Mouse (Mus musculus): ENCODE measurements around the gene Pold3.

DNA sequence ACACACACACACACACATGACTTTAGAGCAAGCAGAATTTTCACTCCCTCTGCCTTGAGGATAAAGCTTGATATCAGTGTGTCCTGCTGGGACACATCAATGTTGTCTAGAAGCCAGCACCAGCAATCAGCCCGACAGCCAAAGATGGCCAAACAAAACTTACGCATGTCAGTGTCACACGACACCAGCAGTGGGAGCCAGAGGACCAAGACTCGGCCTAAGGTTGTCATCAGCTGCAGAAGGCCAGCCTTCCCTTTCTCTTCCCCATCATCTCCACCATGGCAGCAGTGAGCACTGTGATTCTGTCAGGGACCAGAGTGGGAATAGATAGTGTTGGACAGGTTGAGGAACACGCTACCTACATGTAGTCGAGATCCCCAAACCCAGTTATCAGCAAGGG lies 2.1 kb upstream of the Pold3 start:
- no peak for TF ChIP-seq TAL1 (IDR thresholded peaks at IDR 0.05; ENCODE audit: low read length)
- TF ChIP-seq GATA1 (IDR thresholded peaks at IDR 0.05; ENCODE audit: low read length) = no peak

Data from erythroblast, embryonic 14.5 days (primary cell).